Mouse (Mus musculus): ENCODE results near the gene Olfr982.

Olfr982 gene

DNA sequence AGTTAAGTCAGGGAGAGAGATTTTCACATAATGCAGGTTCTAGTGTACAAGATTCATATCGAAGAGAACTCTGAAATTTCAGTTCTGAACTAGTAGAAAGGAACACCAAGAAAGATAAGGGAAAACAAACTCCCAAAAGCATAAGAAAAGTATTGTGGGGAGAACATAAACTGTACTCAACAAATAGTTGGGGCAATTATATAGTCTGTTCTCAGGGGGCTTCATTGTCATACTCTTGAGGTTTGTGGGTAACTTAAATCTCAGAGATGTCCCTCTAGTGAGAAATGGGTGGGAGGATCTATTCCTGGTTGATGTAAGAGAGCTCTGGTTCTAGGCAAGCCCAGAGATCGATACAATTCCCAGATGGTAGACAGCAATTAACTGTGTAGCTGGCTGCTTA, at the start of gene Olfr982:
Gene Olfr982, plus strand, starts transcription at position 301 of the 400 bp plus-strand sequence.
- no peak for DNase-seq (ENCODE audit: low read depth, low spot score)

DNA sequence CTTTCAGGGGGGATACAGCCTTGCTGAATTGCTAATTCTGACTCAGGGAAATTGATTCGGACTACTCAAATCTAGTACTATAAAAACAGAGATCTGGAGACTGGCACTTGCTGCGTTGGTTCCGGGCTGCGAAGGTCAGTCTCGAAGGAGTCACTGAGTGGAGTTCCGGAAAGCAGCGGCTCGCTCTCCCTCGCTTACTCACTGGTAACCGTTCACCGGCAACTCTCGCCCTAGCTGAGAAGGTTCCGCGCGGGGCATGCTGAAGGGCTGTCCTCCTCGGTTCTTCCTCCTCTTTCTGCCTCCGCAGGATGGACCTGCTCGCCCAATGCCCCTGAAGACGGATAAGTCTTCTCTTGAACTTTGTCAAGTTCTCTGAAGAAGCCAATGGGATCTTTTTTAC, 23.5 kb upstream of the Olfr982 start:
- no peak for DNase-seq (ENCODE audit: low read depth, low spot score)

DNA sequence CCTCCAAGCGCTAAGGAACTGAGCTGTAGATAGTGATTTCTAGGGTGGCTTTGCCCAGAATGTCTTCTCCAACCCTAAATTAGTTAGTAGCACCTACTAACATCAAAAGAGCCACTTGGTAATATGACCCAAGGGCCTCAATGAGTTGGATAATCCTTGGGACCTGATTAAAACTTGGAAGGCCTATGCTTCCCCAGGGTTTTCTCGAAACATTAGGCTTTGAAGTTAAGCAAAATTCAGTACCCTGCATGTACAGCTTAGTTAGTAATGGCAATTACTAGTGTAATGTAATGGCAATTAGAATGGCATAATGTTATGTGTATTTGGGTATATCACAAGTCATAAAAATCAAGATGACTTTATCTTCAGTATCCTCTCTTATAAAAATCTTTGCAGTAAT, 19.9 kb downstream of the Olfr982 start, which contains the start of gene Olfr983:
Gene Olfr983, minus strand, starts transcription at position 101 of the 400 bp plus-strand sequence.
- DNase-seq (ENCODE audit: low read depth, low spot score): no peak

DNA sequence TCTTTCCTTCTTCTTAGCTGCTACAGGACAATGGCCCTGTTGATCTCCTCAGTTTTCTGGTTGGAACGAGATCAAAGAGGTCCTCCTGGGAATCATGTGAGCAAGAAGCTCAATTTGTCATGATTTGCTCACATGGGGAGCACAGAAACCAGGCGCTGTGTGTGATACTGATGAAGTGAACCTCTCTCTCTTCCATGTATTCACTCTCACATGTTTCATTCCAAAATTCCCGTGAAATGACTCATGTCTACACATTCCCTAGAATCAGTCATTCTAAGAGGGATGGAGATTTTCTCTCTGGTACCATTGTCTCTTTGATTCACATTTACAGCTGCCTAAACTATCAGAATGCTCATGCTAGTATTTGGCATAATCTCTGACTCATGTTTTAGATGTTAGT, 21.1 kb downstream of the Olfr982 start:
- DNase-seq (ENCODE audit: low read depth, low spot score): no peak

DNA sequence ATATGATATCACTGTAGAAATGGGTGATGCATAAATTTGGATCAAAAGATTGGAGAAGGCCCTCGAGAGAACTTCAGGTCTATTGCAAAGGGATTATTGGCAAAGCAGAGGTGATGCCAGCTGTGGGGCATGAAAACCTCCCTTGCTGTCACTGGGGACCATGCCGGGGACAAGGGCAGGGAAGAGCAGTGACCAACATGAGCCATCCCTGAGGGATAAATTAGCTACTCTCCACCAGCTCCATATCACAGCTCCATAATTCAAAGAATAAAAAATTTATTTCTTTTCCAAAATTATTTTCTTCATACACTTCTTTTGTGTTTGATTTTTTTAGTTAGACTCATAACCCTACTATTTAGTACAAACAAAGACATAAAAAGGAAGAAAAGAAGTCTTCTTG, 40.5 kb downstream of the Olfr982 start, which contains the start of gene Olfr984:
Gene Olfr984, minus strand, starts transcription at position 101 of the 400 bp plus-strand sequence.
- no peak for DNase-seq (ENCODE audit: low read depth, low spot score)

DNA sequence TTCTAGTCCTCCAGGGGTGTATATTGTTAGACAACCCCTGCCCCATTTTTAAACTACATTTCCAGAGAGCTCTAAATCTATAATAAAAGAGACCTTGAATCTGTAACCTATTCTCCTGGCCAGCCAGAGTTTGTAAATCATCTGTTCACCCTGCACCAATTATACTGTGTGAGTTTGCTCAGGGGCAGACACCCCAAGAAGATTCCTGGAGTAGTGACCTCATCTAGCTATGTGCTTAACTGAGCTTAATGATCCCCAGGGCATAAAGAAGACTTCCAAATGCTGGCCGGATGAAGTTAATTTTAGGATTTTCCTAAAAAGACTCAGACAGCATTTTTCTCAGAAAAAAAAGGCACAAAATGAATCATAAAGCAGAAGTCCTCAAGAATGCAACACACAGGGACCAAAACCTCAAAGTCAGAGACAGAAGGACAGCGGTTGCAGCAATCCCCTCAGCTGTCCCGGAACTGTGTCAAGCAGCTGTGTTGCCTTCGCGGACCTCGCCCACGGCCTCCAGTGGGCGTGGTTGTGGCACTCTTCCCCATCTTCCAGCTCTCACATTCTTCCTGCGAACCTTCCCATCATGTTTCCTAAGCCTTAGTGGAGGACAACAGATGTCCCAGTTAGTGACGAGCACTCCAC, 43.1 kb downstream of the Olfr982 start:
- peak; percentile 71 for DNase-seq (ENCODE audit: low read depth, low spot score)

DNA sequence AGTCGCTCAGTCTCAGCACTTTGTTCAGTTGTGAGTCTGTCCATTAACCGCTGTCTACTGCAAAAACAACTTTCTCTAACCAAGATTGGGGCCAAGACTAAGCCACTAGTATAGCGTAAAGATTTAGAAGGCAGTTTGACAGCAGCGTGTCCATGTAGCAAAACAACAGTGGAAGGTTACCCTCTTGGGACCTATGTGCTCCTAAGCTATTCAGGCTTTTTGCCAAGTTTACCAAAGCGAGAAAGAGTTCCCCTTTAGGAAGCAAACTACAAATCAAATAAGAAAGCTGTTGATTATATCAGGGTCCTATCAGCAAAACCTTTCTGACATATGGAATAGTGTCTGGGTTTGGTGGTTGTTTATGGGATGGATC, 43.6 kb downstream of the Olfr982 start:
- DNase-seq (ENCODE audit: low read depth, low spot score): no peak

Data from skeletal muscle tissue, adult 2 months (tissue).